Mouse (Mus musculus): ENCODE measurements around the gene Arhgef19. TPM values are rescaled to one million over a fixed set of nuclear protein-coding genes. Genes with fewer than 3 reads are reported as not detected.

The Arhgef19 gene
- polyA plus RNA-seq, 1 experiment from 2014 or later: 9.6 TPM

DNA sequence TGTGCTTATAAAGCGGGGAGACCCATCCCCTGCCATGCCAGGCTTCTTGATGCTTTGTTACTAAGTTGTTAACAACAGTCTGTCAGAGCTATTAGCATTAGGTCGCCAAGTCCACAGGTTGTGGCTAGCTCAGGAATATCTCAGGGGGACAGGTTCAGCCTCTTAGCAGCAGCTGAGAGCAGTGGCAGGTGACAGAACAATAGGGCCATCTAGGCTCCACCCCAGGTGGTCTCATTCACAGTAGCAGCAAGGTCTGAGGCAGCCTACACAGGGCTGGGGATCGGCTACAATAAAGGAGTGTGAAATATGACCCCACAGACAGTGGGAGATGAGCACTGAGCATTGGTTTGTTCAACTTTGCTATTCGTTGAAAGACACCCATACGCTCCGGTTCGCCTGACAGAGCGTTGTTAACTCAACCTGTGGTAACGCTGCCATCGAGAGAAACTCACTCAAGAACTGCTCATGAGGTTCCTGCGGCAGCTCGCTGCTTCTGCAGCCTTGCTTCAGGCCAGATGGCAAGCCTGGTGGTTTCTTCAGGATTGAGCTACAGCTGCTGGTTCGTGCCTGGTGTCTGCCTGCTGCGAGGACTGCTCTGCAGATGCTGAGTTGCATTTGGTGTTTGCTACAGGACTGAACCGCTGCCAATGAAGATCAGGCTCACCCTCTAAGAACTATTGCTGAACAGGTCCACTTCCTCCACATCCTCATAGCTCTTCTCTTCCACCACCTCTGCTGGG is 31.1 kb downstream of the Arhgef19 start:
- Histone ChIP-seq H3K4me3 (replicated peaks) (no peak overlapping the region), H3K27ac (no peak overlapping the region), H3K9ac (no peak overlapping the region), H3K9me3 (replicated peaks) (no peaks in the 10 kb centered on the region), H3K36me3 (no peaks in the 10 kb centered on the region), H3K27me3 (no peaks in the 10 kb centered on the region), H3K4me2 (no peak overlapping the region), H3K4me1 (peaks cover 29% of the 10 kb centered on the region)
- no peak for ATAC-seq (replicated peaks; ENCODE audit: low FRiP score)
- WGBS: 61% methylated on average over 15 of the region's 15 CpGs

DNA sequence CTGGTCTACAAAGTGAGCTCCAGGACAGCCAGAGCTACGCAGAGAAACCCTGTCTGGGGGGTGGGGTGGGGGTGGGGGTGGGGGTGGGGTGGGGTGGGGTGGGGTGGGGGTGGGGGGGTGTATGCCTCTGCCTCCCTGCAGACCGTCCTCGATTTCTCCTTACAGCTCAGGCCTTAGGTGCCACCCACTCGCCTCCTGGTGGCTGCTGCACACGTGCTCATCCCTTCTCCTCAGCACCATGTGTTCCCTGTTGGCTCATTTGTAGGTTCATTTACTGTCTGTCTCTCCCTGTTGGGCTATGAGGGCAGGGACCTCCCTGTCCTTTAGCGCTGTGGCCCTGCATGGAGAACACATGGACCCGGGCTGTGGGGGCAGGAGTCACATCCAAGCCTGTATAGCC is 31.9 kb downstream of the Arhgef19 start:
- no peak for ATAC-seq (replicated peaks; ENCODE audit: low FRiP score)
- Histone ChIP-seq H3K4me2 (no peak overlapping the region), H3K9me3 (replicated peaks) (no peaks in the 10 kb centered on the region), H3K36me3 (no peaks in the 10 kb centered on the region), H3K27me3 (no peaks in the 10 kb centered on the region), H3K4me1 (peaks cover 29% of the 10 kb centered on the region), H3K27ac (peak overlapping the region; percentile 68), H3K9ac (no peak overlapping the region), H3K4me3 (replicated peaks) (no peak overlapping the region)
- 86% methylated on average over 7 of the region's 7 CpGs for WGBS

DNA sequence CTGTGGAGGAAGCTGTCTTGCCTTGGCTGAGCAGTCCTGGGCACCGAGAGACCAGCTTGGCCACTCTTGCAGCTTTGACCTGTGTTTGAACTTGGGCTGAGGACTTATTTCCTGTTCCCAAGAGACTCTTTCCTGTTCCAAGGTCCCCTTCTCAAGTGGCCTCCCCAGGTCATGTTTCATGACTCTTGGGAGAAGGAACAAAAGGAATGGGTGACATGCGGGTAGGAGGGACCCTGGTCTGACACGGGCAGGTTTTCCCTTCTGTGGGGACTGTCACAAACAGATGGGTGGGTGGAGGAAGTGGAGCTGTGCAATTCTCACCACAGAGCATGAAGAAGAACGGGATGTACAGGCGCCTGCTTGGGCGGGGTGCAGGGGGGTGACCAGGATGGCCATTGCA is 32.4 kb downstream of the Arhgef19 start:
- no peak overlapping the region for H3K9ac ChIP-seq
- peaks cover 29% of the 10 kb centered on the region for H3K4me1 ChIP-seq
- no peak overlapping the region for H3K4me2 ChIP-seq
- no peak for ATAC-seq (replicated peaks; ENCODE audit: low FRiP score)
- no peaks in the 10 kb centered on the region for H3K9me3 ChIP-seq (replicated peaks)
- H3K36me3 ChIP-seq: no peaks in the 10 kb centered on the region
- no peaks in the 10 kb centered on the region for H3K27me3 ChIP-seq
- no peak overlapping the region for H3K4me3 ChIP-seq (replicated peaks)
- H3K27ac ChIP-seq: peak overlapping the region; percentile 68
- 47% methylated on average over 6 of the region's 6 CpGs for WGBS

DNA sequence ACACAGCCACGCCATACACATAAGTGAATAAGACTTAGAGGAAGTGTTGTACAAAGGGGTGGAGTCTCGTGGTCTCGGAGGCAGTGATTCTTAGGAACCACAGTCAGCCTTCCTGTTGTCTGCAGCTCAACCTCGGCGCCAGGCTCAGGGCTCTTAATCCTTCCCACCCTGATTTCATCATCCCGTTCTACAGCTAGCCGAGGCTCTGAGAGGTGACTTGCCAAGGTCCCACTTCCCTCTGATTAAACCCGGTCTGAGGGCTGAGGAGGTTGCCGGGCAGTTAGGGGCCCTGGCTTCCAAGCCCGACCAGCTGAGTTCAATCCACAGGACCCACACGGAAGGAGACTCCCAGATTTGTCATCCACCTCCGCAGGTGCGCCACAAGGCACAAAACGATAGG is 33.6 kb downstream of the Arhgef19 start:
- peak overlapping the region; percentile 58 for H3K4me2 ChIP-seq
- no peaks in the 10 kb centered on the region for H3K36me3 ChIP-seq
- peak overlapping the region; percentile 24 for H3K4me3 ChIP-seq (replicated peaks)
- peaks cover 41% of the 10 kb centered on the region for H3K4me1 ChIP-seq
- H3K9ac ChIP-seq: peak overlapping the region; percentile 37; the same call in 1 of the 2 replicates
- no peaks in the 10 kb centered on the region for H3K27me3 ChIP-seq
- ATAC-seq (replicated peaks; ENCODE audit: low FRiP score): no peak
- 15% methylated on average over 14 of the region's 14 CpGs for WGBS
- H3K9me3 ChIP-seq (replicated peaks): no peaks in the 10 kb centered on the region
- 0 out of 2 replicates have a peak overlapping the region, but pooled peaks have one; percentile 34 for H3K27ac ChIP-seq

DNA sequence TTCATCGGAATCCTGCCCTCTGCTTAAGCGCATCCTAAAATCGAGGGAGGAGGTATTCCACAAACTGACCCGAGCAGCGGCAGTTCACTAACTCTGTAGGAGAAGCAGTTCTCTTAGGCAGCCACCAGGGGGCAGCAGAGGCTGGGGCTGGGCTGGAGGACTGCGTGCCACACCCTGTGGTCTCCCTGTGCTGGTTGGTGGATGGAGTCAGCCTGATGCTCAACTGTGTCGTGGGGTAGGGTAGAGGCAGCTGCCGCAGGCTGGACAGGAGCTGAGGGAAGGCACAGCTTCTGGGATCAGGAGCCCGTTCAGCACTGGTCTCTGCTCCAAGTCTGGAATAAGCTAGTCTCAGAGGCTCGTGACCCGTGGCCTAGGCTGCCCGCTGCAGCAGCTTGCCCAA is 34.0 kb downstream of the Arhgef19 start:
- Histone ChIP-seq H3K9ac (peak overlapping the region; percentile 37; the same call in 1 of the 2 replicates), H3K27ac (0 out of 2 replicates have a peak overlapping the region, but pooled peaks have one; percentile 34), H3K36me3 (no peaks in the 10 kb centered on the region), H3K4me2 (peak overlapping the region; percentile 58), H3K4me1 (peaks cover 45% of the 10 kb centered on the region), H3K9me3 (replicated peaks) (no peaks in the 10 kb centered on the region), H3K4me3 (replicated peaks) (peak overlapping the region; percentile 24), H3K27me3 (no peaks in the 10 kb centered on the region)
- 20% methylated on average over 12 of the region's 12 CpGs for WGBS
- ATAC-seq (replicated peaks; ENCODE audit: low FRiP score): peak; percentile 57

DNA sequence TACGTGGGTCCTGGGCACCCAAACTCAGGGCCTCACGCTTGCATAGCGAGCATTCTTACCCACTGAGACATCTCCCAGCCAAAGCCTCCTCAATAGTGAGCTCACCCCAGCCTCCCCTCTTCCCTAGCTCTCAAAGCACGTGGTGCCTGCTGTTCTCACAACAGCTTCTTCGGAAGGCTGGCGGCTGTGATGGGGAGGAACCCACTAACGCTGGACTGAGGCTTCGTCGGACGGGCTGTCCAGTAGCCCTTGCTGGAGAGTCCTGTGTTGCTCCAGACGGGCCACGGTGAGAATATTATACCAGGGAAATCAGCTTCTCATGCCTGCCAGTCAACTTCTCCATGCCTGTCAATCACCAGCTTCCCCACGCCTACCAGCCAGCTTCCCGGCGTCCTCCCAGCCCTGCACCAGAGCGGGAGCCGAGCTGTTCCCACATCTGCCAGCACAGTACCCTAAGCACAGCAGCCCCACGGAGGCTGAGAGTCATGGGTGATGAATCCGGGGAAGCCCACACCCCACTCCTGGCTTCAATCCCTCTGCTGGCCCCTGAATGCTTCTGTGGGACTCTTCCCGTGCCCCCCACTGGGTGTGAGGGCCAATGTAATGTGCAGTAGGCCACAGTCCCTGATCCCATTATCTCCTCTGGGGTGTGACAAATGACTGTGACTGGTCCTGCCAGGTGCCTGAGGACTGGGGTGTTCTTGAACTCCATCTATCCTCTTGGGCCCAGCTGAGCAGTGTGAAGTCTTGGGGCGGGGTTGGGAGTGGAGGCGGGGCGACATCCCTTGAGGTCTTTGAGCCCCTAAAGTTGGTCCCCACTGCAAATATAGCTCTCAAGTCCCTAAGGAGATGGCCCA is 35.4 kb downstream of the Arhgef19 start:
- Histone ChIP-seq H3K4me3 (replicated peaks) (no peak overlapping the region), H3K27me3 (no peaks in the 10 kb centered on the region), H3K9me3 (replicated peaks) (no peaks in the 10 kb centered on the region), H3K27ac (0 out of 2 replicates have a peak overlapping the region, but pooled peaks have one; percentile 15), H3K4me2 (no peak overlapping the region), H3K4me1 (peaks cover 59% of the 10 kb centered on the region), H3K36me3 (no peaks in the 10 kb centered on the region), H3K9ac (no peak overlapping the region)
- no peak for ATAC-seq (replicated peaks; ENCODE audit: low FRiP score)
- 51% methylated on average over 23 of the region's 23 CpGs for WGBS

DNA sequence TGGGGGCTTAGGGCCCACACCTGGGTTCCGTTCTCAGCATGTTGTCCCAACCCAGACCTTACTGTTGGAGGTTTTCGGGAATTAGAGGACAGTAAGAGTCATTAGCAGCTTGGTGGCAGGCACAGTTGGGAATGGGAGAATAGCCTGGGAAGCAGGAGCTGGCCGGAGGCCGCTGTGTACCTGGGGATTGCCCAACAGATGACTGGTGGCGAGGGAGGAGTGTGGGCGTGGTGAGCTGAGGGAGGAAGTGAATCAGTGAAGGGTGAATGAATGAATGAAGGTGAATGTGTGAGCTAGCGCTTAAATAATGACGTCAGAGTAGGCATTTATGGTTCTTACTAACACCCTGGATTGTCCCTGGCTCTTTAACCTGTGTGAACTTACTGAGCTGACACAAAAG is 37.9 kb downstream of the Arhgef19 start:
- Histone ChIP-seq H3K4me3 (replicated peaks) (no peak overlapping the region), H3K9ac (no peak overlapping the region), H3K4me1 (peaks cover 71% of the 10 kb centered on the region), H3K27ac (peak overlapping the region; percentile 95), H3K4me2 (no peak overlapping the region), H3K9me3 (replicated peaks) (no peaks in the 10 kb centered on the region), H3K27me3 (no peaks in the 10 kb centered on the region), H3K36me3 (no peaks in the 10 kb centered on the region)
- WGBS: 76% methylated on average over 8 of the region's 8 CpGs
- no peak for ATAC-seq (replicated peaks; ENCODE audit: low FRiP score)

DNA sequence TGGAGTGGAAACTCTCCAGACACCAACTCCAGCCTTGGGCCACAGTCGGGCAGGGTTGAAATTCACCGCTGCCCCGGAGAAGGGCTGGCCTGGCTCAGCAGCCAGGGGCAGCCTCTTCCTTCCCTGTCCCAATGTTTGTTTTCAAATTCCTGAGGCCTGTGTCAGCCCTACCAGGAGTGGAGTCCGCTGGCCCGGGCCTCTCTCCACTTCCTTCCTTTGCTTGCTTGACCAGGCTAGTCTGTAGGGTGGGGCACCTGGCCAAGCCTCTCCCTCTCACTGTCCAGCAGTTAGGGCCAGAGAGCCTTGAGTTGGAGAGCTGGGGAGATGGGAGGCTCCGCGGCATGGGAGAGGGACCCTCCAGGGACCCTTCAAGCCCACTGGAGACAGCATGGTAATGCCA is 38.9 kb downstream of the Arhgef19 start:
- ATAC-seq (replicated peaks; ENCODE audit: low FRiP score): peak; percentile 78
- H3K4me2 ChIP-seq: peak overlapping the region; percentile 29
- 16% methylated on average over 7 of the region's 7 CpGs for WGBS

DNA sequence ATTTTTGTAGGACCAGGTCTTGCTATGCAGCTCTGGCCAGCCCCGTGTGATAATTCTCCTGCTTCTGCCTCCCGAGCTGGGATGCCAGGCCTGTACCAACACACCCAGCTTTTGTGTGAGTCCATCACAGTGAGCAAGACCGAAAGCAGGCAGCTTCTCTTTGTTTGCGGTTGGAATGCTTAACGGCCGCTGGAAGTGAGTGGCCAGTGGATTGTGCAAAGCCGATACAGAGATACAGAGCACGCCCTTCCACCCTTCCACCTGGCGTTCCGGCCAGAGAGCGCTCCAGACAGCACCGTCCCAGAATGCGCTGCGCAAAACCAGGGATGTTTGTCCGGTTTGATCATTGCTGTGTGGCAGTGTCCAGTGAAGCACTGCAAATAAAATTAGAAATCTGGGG is 40.0 kb downstream of the Arhgef19 start:
- ATAC-seq (replicated peaks; ENCODE audit: low FRiP score): no peak
- no peak overlapping the region for H3K9ac ChIP-seq
- H3K27me3 ChIP-seq: no peaks in the 10 kb centered on the region
- peaks cover 78% of the 10 kb centered on the region for H3K4me1 ChIP-seq
- H3K36me3 ChIP-seq: no peaks in the 10 kb centered on the region
- H3K9me3 ChIP-seq (replicated peaks): no peaks in the 10 kb centered on the region
- no peak overlapping the region for H3K4me3 ChIP-seq (replicated peaks)
- H3K4me2 ChIP-seq: peak overlapping the region; percentile 32; the same call in 1 of the 2 replicates
- WGBS: 43% methylated on average over 15 of the region's 15 CpGs
- peak overlapping the region; percentile 95 for H3K27ac ChIP-seq

More for the DNA sequence above, 38.9 kb downstream of the Arhgef19 start:
- no peaks in the 10 kb centered on the region for H3K27me3 ChIP-seq
- no peaks in the 10 kb centered on the region for H3K9me3 ChIP-seq (replicated peaks)
- H3K4me1 ChIP-seq: peaks cover 74% of the 10 kb centered on the region
- H3K36me3 ChIP-seq: no peaks in the 10 kb centered on the region
- H3K9ac ChIP-seq: no peak overlapping the region
- no peak overlapping the region for H3K4me3 ChIP-seq (replicated peaks)
- H3K27ac ChIP-seq: peak overlapping the region; percentile 95

DNA sequence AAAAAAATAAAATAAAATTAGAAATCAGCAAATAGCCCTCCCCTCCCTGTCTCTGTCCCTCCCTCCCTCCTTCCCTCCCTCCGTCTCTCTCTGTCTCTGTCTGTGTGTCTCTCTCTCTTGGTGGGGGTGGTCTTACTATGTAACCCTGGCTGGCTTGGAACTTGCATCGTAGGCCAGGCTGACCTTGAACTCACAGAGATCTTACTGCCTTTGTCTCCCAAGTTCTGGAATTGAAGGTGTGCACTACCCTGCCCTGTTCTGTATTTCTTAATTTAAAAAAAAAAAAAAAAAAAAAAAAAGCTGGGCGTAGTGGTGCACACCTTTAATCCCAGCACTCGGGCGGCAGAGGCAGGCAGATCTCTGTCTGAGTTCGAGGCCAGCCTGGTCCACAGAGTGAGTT is 40.5 kb downstream of the Arhgef19 start:
- Histone ChIP-seq H3K27ac (peak overlapping the region; percentile 95), H3K9ac (no peak overlapping the region), H3K4me3 (replicated peaks) (no peak overlapping the region), H3K9me3 (replicated peaks) (no peaks in the 10 kb centered on the region), H3K4me1 (peaks cover 77% of the 10 kb centered on the region), H3K4me2 (peak overlapping the region; percentile 32; the same call in 1 of the 2 replicates), H3K27me3 (no peaks in the 10 kb centered on the region), H3K36me3 (no peaks in the 10 kb centered on the region)
- ATAC-seq (replicated peaks; ENCODE audit: low FRiP score): no peak
- 91% methylated on average over 6 of the region's 6 CpGs for WGBS

DNA sequence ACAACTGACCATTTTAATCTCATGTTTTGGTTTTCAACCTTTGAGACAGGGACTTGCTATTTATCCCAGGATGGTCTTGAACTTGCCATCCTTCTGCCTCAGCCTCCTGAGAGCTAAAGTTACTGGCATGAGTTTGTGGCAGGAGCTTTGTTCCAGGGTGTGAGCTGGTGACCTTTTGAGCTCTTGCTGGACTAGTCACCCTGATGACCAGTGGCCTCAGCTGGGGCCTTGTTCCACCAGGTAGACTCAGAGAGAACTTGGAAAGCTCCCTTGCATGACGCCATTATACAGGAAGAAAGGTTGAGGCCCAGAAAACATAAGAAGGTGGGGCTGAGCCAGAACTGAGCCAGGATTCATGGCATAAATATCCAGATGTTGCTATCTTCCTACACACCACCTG is 41.2 kb downstream of the Arhgef19 start:
- ATAC-seq (replicated peaks; ENCODE audit: low FRiP score): no peak
- H3K4me1 ChIP-seq: peaks cover 80% of the 10 kb centered on the region
- no peaks in the 10 kb centered on the region for H3K9me3 ChIP-seq (replicated peaks)
- H3K36me3 ChIP-seq: no peaks in the 10 kb centered on the region
- WGBS: 97% methylated on average over 1 of the region's 1 CpGs
- no peak overlapping the region for H3K9ac ChIP-seq
- H3K27me3 ChIP-seq: no peaks in the 10 kb centered on the region
- H3K4me3 ChIP-seq (replicated peaks): no peak overlapping the region
- H3K4me2 ChIP-seq: no peak overlapping the region
- no peak overlapping the region for H3K27ac ChIP-seq

DNA sequence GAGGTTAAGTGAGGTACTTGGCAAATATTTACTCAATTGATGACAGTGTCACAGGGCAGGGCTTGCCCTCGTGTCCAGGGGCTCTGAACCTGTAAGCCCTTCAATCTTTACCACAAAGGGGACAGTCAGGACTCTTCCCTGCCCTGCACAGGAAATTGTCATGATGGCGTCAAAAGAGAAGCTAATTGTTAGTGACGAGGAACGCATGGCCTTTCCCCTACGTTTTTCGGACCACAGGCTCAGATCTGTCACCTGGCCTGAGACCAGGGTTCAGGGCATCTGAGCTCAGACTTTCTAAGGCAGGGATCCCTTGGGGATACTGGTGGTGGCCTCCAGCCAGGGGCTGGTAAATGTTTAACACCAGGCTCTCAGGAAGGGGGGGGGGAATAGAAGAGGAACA is 41.9 kb downstream of the Arhgef19 start:
- peak; percentile 20; the same call in 1 of the 2 replicates for ATAC-seq (replicated peaks; ENCODE audit: low FRiP score)
- Histone ChIP-seq H3K27me3 (no peaks in the 10 kb centered on the region), H3K27ac (peak overlapping the region; percentile 75), H3K9ac (no peak overlapping the region), H3K4me2 (0 out of 2 replicates have a peak overlapping the region, but pooled peaks have one; percentile 17), H3K4me3 (replicated peaks) (no peak overlapping the region), H3K9me3 (replicated peaks) (no peaks in the 10 kb centered on the region), H3K36me3 (no peaks in the 10 kb centered on the region), H3K4me1 (peaks cover 83% of the 10 kb centered on the region)
- 14% methylated on average over 6 of the region's 6 CpGs for WGBS

Measured in kidney, embryonic 15.5 days (tissue).